Mouse (Mus musculus) B cell, adult (primary cell): ENCODE results near the gene Tmprss11b. TPM values are rescaled to one million over a fixed set of nuclear protein-coding genes. Genes with fewer than 3 reads are reported as not detected.

Experiments
- total RNA-seq: library from RNA; stranded (reverse); gene quantifications from 4 replicates; pipeline ENCODE4 v1.2.4, GENCODE M21; 2023; ENCODE audit not compliant: inconsistent age

The Tmprss11b gene
- not detected in 4 replicates for total RNA-seq

DNA sequence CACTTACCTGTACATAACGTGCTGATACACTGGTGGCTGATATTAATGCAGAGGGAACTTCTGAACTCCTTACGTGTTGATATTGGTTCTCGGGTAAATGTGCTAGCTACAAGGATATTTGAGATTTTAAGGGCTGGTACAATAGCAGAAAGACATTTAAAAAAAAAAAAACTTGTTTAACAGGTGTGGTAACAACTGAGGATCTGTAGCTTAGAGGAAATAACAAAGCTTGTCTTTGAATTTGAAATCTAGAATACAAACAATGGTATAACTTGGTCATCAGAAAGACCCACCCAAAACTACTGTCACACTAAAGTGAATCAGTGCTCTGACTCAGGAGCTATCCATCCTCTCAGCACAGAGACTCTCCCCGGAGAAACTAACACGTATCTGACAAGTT lies at the start of gene Tmprss11b:
Tmprss11b (minus strand) TSS at position 101 of the 400 bp plus-strand sequence.

DNA sequence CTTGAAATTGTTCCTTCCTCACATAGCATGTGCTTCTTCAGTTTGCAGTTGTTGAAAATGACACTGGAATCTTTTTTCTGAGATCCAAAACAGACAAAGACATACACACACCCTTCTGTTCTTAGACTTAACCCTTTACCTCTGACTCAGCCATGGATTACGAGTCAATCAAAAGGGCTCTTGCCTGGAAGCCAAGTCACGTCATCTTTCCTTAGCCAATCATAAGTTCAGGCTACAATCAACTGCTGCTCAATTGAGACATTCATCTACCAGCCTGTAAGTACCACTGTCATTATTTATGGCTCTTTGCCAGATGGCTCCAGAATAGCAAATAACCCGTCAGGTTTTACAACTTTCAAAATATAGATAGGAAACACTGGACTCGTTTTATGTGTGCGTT lies 43.8 kb downstream of the Tmprss11b start, which contains the start of gene Tmprss11f:
Tmprss11f (minus strand) TSS at position 101 of the 400 bp plus-strand sequence.

Other genes with a start within 250 kb of the Tmprss11b start
- gene Tmprss11a, start 207.4 kb downstream of the Tmprss11b start, total RNA-seq = not detected in 4 replicates
- not detected in 4 replicates for gene Tmprss11g, start 157.8 kb downstream of the Tmprss11b start, total RNA-seq
- not detected in 4 replicates for gene Tmprss11f, start 43.9 kb downstream of the Tmprss11b start, total RNA-seq
- not detected in 4 replicates for gene Tmprss11e, start 69.5 kb upstream of the Tmprss11b start, total RNA-seq
- gene Ythdc1, start 127.9 kb upstream of the Tmprss11b start, total RNA-seq = 209 to 233 TPM (median 221 TPM) in 4 replicates
- gene Ugt2b34, start 230.6 kb upstream of the Tmprss11b start, total RNA-seq = not detected in 4 replicates